Mouse (Mus musculus): ENCODE data around the gene Elmo1.
A peak's percentile ranks its signal among the peaks of the same experiment; 100 is the strongest.

Elmo1 gene

DNA sequence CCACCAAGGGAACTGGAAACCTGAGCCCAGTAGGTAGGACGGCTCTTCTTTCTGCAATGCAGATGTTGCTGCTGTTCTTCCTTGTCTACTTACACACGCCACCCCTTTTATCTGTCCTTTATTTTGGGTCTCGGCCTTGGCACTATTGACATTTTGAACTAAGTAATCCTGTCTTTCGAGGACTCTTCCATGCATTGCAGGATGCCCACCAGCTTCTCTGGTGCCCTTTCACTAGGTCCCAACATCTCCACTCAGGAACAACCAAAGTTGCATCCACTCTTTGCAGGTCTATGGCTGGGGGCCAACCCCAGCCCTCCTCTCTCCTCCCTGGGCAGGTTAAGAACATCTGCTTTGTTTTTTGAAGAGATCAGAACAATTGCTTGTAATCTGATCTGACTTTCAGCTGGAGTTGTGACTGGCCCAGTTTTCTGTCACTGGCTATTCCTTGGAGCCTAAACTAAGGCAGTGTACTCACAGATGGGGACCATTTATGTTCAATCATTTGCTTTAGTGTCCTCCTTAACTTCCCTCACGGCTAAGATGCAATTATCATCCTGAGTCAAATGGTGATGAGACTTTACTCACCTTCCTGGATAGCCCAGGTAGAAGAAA, 6.7 kb downstream of the Elmo1 start:
- DNase-seq: no peak

DNA sequence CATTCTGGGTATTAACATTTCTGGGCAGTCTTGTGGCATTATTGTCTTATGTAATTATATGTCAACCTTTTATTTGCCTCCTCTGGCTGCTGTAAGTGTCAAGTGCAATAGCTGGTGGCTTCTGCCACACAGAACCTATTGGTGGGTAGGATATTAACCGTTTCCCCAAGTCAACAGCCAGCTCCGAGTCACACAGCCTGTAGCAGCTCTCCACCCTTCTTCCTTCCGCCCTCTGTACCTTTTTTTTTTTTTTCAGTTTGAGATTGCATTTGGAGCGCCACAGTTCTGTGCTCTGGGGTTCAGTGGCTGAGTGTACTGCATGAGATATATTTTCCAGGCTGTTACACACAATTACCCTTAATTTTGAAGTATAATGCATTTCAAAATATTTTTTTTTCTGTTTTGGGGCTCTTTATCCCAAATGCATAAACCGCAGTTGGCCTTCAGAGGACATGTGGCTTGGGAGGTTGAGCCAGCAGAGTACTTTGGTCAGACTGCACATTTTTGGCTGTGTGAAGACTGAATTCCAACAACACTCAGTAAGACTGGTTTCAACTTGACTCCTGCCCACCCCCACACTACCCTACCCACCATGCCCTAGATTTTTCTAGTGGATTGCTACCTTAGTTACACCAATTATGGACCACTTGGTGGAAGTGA, 7.7 kb downstream of the Elmo1 start:
- DNase-seq: no peak

DNA sequence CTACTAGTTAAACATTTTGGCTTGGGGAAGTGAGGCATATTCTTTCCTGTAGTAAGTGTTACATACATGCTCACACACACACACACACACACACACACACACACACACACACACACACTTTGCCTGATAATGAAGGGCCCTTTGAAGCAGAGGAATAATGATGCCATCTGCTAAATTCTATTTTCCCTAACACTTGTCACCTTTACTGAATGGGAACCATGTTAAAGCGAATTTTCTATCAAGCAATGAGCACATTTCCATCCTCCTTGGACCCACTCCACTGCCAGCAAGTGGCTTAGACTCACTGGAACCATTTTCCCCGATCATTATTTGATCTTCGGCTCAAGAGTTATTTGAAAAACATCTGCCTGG, 8.2 kb downstream of the Elmo1 start:
- no peak for DNase-seq

DNA sequence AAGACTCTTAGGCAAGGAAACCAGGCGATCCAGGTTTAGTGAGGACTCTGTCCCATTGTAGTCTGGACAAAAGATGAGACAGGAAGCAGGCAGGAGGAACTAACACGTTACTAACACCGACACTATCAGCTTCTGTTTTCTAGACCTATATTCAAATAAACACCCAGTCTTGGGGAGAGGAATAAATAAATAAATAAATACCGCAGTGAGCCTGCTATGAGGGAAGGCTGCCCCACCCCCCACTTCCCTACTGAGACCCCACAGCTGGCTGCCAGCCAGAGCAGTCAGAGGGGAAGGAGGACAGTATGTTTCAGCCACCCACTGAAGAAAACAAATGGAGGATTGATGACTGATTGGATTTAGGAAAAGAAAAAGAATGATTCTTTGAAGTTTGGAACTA, 9.2 kb downstream of the Elmo1 start:
- DNase-seq: peak in 1 of 2 experiments; percentile 31

DNA sequence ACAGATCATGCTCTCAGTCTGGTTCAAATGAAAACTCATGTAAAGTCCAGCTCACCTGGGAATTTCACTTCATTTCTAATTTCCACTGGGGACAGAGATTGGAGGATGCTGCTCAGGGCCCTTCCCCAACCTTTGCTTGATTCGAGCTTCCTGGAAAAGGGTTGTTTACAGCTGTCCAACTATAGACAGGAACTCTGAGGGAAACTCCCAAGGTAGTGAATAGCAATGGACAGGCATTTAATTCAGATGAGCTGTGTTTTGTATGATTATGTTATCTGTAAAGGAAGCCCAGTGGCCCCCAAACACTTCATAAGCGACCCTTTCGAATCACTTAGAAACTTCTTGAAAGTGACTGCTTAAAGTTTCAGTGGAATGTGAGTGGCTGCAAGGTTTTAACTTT, 10.0 kb downstream of the Elmo1 start:
- no peak for DNase-seq

DNA sequence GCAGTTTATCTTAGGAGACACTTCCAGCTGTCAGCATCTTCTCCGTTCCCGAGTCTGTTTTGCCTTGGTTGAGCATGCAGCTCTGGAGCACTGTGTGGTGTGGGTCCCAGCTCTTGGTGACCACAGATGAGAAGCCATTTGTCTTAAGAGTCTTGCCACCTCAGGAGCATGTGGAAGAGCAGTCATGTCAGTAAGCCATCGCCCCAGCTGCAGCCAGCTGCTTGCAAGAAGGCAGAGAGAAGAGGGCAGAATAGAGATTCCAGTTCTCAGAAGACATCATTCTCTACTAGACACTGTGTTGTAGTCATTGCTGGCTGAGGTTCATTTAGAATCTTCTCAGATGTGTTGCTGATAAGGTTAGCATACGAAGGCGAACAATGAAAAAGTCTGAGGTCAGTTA, 11.3 kb downstream of the Elmo1 start:
- no peak for DNase-seq

DNA sequence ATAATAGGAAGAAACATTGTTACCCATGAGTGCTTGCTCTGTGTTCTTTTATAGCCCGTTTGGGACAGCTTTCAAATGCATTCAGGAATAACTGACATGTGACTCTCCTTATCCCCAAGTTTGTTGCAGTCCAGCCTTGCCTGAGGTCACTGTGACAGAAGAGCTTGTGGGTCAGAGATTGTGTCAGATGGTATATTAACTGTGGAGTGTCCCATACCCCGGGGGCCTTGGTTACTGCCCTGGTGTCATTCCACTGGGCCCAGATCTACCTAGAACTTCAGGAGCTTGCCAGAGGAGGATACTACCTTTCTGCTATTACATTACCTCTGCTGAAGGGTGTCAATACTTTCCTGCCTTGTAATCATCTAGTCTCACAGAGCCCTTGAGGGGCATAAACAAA, 14.4 kb downstream of the Elmo1 start:
- no peak for DNase-seq

DNA sequence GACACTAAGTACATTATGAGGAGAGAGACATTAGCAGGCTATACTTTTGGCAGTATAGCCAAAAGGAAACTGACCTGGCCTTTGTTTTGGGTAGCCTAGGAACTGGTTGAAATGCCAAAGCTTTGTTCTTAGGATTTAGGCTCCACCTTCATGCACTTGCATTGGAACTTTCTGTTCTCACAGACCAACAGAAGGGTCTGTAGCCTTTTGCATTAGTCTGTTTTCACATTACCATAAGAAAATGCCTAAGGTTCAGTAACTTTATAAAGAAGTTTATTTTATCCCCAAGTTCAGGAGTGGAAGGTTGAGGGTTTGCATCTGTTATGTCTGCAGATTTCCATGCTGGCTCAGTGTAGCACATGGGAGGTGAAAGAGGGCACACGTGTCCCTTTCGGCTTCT, 15.6 kb downstream of the Elmo1 start:
- DNase-seq: no peak

DNA sequence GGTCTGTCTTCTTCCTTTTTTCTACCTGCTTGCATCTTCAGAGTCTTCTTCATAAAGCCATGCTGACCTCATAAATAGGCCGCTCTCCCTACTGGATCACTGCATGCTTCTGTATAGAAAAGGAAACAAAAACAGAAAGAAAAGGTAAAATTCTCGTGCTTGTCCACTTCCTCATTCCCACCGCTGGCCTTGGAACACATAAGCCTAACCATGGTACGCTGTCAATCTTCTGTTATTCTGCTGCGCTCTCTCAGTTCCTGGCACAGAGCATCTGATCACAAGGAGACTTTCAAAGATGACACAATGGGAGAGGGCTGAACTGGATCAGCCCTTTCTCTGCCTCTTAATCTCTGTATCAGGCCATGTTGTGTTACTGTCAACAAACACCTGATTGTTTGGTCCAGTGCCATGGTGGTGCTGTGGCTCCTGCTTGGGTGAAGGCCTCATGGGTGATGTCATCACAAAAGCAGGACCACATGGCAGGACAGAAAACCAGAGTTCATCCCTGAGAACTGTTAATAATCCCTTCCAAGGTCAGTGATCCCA, 17.6 kb downstream of the Elmo1 start:
- DNase-seq: no peak

DNA sequence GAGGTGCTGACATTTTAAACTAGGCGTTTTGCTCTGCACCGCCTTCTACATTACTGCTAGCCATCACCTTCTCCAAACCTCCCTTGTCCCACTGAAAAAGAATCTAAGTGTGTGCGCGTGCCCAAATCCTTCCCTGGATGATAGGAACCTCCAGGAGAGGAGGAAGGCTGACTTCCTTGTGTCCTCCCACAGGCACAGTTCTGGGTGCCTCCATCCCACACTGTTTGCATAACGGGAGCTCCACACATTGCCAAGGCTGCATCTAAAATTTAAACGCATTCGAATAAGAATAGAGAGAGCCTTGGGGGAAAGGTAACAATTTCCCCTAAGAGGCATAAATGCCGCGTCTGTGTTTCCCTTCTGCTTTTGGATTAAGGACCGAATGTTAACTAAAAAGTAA, 18.6 kb downstream of the Elmo1 start:
- DNase-seq: no peak

DNA sequence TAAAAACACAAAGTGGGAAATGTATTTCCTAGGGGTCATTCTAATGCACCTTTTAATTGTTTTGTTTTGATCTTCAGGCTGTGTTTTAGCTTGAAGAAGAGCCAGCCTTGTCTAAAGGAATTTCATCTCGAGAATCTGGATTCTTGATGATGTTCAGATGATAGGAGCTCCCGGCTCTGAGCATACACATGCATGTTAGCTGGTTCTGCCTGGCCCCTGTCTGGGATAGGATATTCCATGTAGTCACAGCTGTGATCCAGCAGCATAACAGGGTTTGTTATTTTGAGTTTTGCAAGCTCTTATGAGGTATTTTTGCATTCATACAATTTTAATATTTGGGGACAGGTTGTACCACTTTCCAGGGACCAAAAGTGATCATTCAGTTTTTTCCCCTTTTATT, 19.1 kb downstream of the Elmo1 start:
- DNase-seq: no peak

DNA sequence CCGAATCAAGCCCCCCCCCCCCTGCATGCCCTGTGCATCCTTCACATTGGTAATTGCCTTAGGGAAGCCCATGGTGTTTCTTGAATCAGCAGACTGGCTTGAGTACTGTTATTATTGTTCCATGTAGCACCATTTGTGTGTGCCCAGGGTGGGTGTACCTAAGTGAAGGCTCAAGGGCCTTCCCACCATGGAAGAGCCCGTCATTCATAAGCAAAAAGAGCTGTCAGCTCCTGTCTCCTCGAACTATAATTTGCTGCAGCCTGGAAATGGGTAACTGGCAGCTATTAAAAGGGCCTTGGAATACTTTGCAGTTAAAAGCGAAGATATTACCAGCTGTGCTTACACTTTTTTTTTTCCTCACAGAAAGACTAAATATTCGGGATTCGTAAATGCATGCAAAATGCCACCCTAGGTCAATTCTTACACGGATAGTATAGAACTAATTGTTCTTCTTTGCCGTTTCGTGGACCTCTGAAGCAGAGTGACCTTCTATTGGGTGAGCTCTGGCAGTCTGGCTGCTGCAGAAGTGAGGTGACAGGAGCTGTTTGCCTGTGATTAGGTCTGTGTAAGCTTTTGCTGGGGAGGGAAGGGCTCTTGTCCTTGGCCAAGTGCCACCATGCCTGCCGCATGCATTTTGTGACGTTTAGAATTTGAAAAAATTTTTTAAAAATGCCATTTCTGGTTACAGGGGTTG, 19.7 kb downstream of the Elmo1 start:
- DNase-seq: no peak

DNA sequence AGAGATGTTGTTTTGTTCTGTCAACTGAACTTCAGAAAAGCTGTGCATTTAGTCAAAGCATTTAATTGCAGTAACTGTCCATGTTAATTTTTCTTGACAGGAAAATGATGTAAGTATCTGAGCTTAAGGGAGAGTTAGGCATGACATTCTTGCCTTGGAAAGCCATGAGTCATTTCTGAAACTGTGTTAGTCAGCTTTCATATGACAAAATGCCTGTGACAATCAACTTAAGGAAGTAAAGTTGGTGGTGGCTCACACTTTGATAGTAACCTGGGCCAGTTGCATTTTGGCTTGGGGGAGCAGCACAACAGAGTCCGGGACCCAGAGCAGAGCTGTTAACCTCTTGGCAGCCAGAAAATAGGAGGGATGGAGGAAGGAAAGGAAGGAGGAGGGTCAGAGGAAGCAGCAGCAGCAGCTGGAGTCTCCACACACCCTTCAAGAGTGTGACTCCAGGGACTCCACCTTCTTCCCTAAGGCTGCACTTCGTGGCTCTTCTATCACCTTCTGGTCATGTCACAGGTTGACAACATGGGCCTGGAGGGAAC, 20.9 kb downstream of the Elmo1 start:
- no peak for DNase-seq

DNA sequence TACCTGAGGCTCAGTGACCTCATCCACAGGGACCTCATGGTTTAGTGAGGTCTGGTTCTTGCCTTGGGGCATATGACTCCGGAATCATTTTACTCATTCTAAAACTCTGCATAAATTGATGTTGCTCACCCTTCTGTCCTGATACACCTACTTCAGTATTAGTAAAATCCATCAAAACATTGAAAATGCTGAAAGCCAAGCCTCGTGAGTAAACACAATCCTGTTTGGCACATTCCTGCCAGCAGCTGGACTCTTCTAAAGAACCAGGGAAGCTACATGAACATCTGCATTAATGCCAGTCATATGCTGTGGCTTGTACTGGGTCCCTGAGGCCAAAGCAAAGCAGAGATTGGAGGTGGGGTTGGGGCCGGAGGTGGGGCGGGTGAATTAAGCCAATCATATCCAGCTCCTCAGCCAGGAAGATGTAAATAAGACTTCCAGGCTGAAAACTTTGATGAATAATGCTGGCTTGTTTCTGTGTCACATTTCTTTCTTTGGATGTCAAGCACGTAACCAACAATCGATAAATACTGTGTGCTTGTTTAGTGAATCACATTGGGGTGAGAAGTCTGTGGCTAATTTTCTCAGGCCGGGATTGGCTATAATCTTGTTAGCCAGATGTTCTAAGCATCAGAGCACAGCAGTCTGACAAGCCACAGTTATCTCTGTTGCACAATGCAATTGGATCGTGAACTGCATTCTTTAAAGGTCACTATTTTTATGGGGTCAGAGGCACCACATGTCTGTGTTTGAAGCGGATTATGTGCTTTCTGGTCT, 24.9 kb downstream of the Elmo1 start:
- no peak for DNase-seq

DNA sequence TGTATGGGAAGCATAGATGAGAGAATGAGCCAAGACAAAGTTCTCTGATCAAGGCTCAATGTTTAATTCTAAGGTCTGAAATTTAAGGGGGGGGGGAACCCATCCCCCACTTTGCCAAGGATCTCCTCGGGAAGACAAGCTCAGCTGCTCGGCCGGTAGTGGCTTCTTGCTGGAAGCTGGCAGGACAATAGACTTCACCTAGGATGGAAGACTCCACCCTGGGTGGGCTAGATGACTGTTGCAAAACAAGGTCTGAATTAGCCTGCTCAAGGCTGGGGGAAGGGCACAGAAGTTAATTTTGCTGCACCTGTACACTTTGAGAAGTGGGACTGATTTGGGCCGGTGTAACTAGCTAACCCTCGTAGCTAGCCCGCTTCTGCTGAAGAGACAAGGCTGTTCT, 25.6 kb downstream of the Elmo1 start:
- no peak for DNase-seq

DNA sequence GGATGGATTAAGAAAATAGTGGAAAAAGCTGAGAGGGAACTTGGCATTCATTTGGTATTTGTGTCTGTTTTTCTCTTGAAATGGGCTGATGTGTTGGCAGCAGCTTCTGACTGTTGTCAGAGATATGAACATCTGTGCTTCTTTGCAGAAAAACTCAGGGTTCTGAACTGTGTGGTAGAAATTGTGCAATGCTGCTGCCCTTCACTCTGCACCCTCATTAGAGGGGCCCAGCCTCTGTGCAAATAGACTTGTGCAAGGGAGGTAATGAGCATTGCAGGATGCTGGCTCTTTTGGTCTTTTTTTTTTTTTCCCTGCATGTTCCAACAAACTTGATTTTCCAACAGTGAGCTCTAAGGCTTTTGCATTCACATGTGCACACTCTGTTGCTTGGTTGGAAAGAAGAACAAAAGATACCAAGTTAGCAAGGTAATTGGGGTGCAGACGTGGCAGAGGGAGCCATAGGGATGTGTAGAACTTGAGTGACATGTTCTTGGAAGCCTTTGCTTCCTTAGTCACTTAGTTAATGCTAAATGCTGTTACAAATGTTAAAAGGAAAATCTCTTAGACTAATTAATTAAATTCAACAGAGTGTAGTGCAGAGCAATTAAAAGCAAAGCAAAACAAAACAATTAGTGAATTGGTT, 26.6 kb downstream of the Elmo1 start:
- no peak for DNase-seq

DNA sequence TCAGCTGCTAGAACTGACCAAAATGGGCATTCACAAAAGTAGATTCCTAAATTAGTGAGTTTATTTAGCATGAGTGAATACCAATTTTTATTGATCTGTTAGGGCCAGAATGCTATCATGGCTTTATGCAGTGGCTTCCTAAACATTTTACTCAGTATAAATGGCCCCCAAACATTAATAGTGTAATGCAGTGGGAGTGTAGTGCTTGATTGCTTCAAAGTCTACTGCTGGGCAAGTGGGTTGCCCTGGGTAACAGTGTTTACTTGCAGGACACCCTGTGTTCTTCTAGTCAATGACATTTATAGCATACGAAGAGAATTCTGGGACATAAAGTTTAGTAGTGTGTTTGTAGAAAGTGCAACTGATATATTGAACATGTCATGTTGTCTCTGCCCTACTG, 27.3 kb downstream of the Elmo1 start:
- no peak for DNase-seq

DNA sequence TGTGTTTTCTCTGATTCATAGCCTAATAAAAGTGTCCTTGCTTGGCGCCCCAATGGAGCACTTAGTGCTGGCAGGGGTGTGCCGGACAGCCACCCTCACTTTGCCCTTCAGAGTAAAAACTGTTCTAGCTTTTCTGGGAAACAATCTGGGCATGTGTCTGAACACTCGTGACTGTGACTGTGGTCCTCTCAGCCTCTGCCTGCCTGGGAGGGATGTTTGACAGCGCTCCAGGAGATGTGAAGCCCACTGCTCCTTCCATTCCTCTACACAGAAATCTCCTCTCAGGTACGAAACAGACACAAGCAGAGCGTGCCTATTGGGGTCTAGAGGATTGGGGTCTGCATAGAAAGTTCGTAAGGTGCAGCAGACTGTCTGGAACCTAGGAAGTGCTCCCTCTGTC, 28.5 kb downstream of the Elmo1 start:
- no peak for DNase-seq

DNA sequence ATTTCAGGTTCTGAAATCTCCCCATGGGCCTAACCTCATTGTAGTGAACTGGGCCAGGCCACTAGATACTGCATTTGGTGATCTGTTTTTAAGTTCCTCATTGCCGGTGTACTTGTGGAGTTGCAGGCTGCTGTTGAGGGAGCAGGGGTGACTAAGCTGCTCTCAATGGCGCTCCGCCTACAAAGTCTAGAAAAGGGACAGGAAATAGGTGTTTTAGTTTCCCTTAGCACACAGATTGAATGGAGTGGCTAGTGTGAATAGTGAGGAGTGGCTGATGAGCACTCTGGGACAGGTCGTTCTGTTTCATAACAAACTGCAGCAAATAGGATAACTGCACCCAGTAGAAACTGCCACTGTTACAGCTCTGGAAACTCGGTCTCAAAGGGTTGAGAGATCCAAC, 30.3 kb downstream of the Elmo1 start:
- DNase-seq: no peak

DNA sequence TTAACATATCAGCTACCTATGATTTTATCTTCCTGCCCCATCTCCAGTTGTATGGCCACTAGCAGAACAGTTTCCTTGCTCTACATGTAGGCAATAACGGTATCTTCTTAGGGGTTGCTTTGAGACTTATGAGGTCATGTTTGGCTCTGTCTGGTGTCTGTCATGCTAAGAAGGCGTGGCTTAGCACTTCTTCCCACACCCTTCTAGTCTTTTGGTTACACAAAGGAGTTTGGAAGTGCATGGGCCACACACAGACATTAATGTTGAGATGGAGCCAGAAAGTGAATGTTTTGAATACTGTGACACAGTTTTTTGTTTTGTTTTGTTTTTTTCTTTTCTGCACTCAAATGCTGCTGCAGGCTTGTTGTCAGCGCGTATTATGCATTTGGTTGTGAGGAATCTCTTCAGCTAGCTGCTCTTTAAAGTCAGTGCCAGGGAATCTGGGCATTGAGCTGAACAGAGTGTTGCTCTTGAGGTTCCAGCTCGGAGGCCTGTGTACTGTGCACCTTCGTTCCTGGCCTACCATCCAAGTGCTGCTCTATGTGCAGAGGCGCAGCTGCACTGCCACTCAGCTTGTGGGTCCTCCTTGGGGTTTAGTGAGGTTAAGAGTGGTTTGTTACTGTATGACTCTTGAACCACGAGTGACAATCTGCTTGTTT, 31.1 kb downstream of the Elmo1 start:
- DNase-seq: no peak

DNA sequence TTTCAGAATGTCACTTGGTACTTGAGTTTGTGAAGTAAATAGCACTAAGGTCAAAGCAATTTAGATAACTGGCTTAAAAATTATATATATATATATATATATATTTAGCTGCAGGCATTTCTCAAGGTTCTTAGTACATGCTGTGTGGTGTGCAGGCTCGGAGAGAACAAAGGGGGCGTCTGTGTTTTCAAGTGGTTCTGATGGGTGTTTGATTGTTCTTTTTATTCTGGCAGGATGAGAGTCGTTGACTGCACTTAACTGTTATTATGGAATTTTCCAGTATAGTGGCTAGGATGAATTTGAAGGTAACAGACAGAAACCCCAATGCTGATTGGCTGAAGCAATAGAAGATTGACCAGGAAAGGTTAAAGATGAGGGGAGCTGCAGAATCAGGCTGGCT, 33.6 kb downstream of the Elmo1 start:
- no peak for DNase-seq

DNA sequence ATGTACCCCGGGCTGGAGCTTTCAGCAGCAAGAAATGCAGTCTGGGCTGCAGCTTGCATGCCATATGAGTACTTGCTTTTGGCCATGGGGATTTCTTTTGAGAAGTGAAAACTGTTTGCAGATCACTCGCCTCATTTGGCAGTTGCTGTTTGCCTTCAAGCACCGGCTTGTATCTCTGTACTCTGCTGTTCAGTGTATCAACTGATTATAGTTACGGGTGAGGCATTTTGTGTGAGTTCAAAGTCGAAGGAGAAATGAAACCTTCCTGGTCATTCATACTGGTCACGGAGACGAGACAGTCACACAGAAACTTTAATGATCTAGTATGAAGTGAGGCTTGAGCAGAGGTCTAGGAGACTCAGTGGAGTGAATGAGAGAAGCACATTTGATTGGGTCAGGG, 34.6 kb downstream of the Elmo1 start:
- no peak for DNase-seq

Data from kidney, postnatal 36 days (tissue).